Mouse (Mus musculus) central nervous system, embryonic 14 days (tissue): ENCODE data around the gene Crybb2. TPM values are rescaled to one million over a fixed set of nuclear protein-coding genes. Genes with fewer than 3 reads are reported as not detected.

Experiments
- polyA plus RNA-seq: library from polyadenylated mRNA; depleted of rRNA; stranded (reverse); fragments of >200 nt; gene quantifications from 2 replicates; pipeline ENCODE4 v1.2.3, GENCODE M21; 2012; rRNA removed

The Crybb2 gene
- not detected in 2 replicates for polyA plus RNA-seq

DNA sequence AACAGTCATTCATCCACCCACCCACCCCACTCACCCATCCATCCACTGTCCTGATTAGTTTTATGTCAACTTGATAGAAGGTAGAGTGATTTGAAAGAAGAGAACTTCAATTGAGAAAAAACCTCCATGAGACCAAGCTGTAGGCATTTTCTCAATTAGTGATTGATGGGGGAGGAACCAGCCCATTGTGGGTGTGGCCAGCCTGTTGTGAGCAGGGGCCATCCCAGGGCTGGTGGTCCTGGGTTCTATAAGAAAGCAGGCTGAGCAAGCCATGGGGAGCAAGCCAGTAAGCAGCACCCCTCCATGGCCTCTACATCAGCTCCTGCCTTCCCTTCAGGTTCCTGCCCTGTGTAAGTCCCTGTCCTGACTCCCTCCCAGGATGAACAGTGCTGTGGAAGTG is at the start of gene Crybb2:
Gene Crybb2 (minus strand): TSS at position 101 of the 400 bp plus-strand sequence.

DNA sequence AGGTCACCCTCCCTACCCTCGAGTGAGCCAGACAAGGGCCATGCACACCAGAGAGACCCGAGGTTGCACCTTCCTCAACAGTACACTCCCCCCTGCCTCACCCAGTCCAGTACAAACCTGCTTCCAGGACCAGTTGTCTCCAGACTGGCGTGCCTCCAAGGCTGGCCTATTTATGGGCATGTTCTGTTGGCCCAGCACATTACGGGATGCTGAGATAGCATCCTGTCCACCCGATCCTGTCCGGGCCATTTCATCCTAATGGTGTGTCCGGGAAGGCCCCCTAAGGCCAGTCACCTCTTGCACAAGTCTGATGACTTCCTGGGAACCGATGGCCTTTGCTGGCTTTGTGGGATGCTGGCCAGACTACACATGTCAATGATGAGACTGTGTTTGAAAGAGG is 11.5 kb upstream of the Crybb2 start, which contains the start of gene Crybb3:
Gene Crybb3 (minus strand): TSS at position 146 of the 400 bp plus-strand sequence.

GRCm38 (mm10) chr5:113015236-113016061 is 54.5 kb downstream of the Crybb2 start, which contains the start of gene Grk3:
Gene Grk3 (minus strand): TSS chr5:113015791.

Other genes starting within 250 kb of the Crybb2 start
- gene Myo18b, start 173.8 kb downstream of the Crybb2 start, polyA plus RNA-seq = 1.0 and 2.2 TPM in 2 replicates
- 16.9 and 20.7 TPM in 2 replicates for gene Grk3, start 54.3 kb downstream of the Crybb2 start, polyA plus RNA-seq
- 1.9 and 3.4 TPM in 2 replicates for gene Crybb3, start 11.5 kb upstream of the Crybb2 start, polyA plus RNA-seq
- gene 2900026A02Rik, start 151.1 kb upstream of the Crybb2 start, polyA plus RNA-seq = 6.5 and 7.5 TPM in 2 replicates
- 0.12 and 0.16 TPM in 2 replicates for gene Tmem211, start 156.8 kb upstream of the Crybb2 start, polyA plus RNA-seq
- 26.4 and 27.3 TPM in 2 replicates for gene Sgsm1, start 240.7 kb upstream of the Crybb2 start, polyA plus RNA-seq